Mouse (Mus musculus) monocyte, adult 5-6 weeks (primary cell): ENCODE measurements around the gene Dohh. TPM values are rescaled to one million over a fixed set of nuclear protein-coding genes. Genes with fewer than 3 reads are reported as not detected.
A peak's percentile ranks its signal among the peaks of the same experiment; 100 is the strongest.

Source experiments
- ATAC-seq: fragments of 153-309, 156-312 bp; replicated peaks from 2 replicates; pipeline ENCODE4 v1.8.0; 2017; ENCODE audit warnings: mild to moderate bottlenecking; ENCODE audit not compliant: low TSS enrichment, insufficient number of reproducible peaks, severe bottlenecking, poor library complexity, low FRiP score
- total RNA-seq: library from RNA; stranded (forward); fragments of 200-1000, 200-491, 200-594 nt; gene quantifications from 3 replicates; pipeline ENCODE4 v1.2.3, GENCODE M21; 2017

Dohh gene
- 18.6 to 22.3 TPM (median 20.9 TPM) in 3 replicates for total RNA-seq

GRCm38 (mm10) chr10:81383802-81384604 is at the start of gene Dohh, which contains the start of gene Gm48551:
Gene Dohh (plus strand): TSS chr10:81384428.
Gene Gm48551 (plus strand): TSS chr10:81384466.
- ATAC-seq: peak; percentile 83

GRCm38 (mm10) chr10:81335393-81336340 is 48.6 kb upstream of the Dohh start:
- ATAC-seq: no peak

GRCm38 (mm10) chr10:81336558-81336957 is 47.7 kb upstream of the Dohh start:
- no peak for ATAC-seq

- ATAC-seq: no peak
Measured at GRCm38 (mm10) chr10:81340551-81341332, 43.5 kb upstream of the Dohh start.

GRCm38 (mm10) chr10:81341333-81341949 is 42.8 kb upstream of the Dohh start:
- peak; percentile 45 for ATAC-seq

- ATAC-seq: no peak
Measured at GRCm38 (mm10) chr10:81342686-81343505, 41.3 kb upstream of the Dohh start, which contains the start of gene Gipc3. Gene Gipc3 (minus strand): TSS chr10:81343266.

GRCm38 (mm10) chr10:81344421-81345161 is 39.6 kb upstream of the Dohh start:
- no peak for ATAC-seq

GRCm38 (mm10) chr10:81345162-81345534 is 39.1 kb upstream of the Dohh start:
- no peak for ATAC-seq

GRCm38 (mm10) chr10:81346453-81347067 is 37.7 kb upstream of the Dohh start:
- ATAC-seq: peak; percentile 25

GRCm38 (mm10) chr10:81349146-81349545 is 35.1 kb upstream of the Dohh start:
- ATAC-seq: no peak

- ATAC-seq: no peak
Measured at GRCm38 (mm10) chr10:81349961-81350350, 34.3 kb upstream of the Dohh start.

GRCm38 (mm10) chr10:81350351-81351063 is 33.7 kb upstream of the Dohh start, which contains the start of gene Hmg20b:
Gene Hmg20b (minus strand): TSS chr10:81350480.
- ATAC-seq: peak; percentile 91

GRCm38 (mm10) chr10:81351678-81352291 is 32.4 kb upstream of the Dohh start:
- ATAC-seq: no peak

GRCm38 (mm10) chr10:81354738-81355477 is 29.3 kb upstream of the Dohh start:
- ATAC-seq: no peak

GRCm38 (mm10) chr10:81355533-81355932 is 28.7 kb upstream of the Dohh start:
- ATAC-seq: no peak
